Mouse (Mus musculus): ENCODE measurements around the gene Vmac. TPM values are rescaled to one million over a fixed set of nuclear protein-coding genes. Genes with fewer than 3 reads are reported as not detected.

Vmac gene
- polyA plus RNA-seq, 1 experiment = 6.5 TPM

- H3K79me2 ChIP-seq (ENCODE audit: control insufficient read depth, insufficient read depth) = peaks cover 13% of the 10 kb centered on the region
- no peak overlapping the region for H3K4me3 ChIP-seq
- H3K4me2 ChIP-seq (ENCODE audit: low read depth) = no peak overlapping the region
- H3K27me3 ChIP-seq (ENCODE audit: control insufficient read depth, insufficient read depth, insufficient read length) = peaks cover under 1% of the 10 kb centered on the region
- TF ChIP-seq MAX (IDR thresholded peaks at IDR 0.05; ENCODE audit: low read depth) (no peak), MYOG (IDR thresholded peaks at IDR 0.05; ENCODE audit: control insufficient read depth in 1 of 3, insufficient read depth in 1 of 3, insufficient read length in 2 of 3, low read depth in 2 of 3) (no peak), POLR2A (IDR thresholded peaks at IDR 0.05; ENCODE audit: insufficient read length, low read depth) (no peak), SRF (IDR thresholded peaks at IDR 0.05; ENCODE audit: control insufficient read depth, insufficient read length, low read depth) (no peak), TCF12 (IDR thresholded peaks at IDR 0.05; ENCODE audit: insufficient read depth, poor library complexity, severe bottlenecking) (no peak), CEBPB (IDR thresholded peaks at IDR 0.05; ENCODE audit: insufficient read depth, poor library complexity, severe bottlenecking) (no peak), USF1 (IDR thresholded peaks at IDR 0.05; ENCODE audit: low read depth) (no peak), E2F4 (IDR thresholded peaks at IDR 0.05; ENCODE audit: insufficient read depth) (no peak), POLR2AphosphoS2 (IDR thresholded peaks at IDR 0.05; ENCODE audit: insufficient read length, low read depth) (no peak), REST (IDR thresholded peaks at IDR 0.05; ENCODE audit: insufficient read depth, insufficient read length) (no peak), MYOD1 (IDR thresholded peaks at IDR 0.05; ENCODE audit: control insufficient read depth in 1 of 3, insufficient read length in 2 of 3, low read depth in 2 of 3) (no peak)
- H3K36me3 ChIP-seq (ENCODE audit: control insufficient read depth, insufficient read depth) = no peaks in the 10 kb centered on the region
- H3ac ChIP-seq (ENCODE audit: control insufficient read depth, insufficient read length) = no peak overlapping the region
These were observed 5.8 kb upstream of the Vmac start for GRCm38 (mm10) chr17:56723419-56724161.

- Histone ChIP-seq H3K79me2 (ENCODE audit: control insufficient read depth, insufficient read depth) (peaks cover 22% of the 10 kb centered on the region), H3K4me2 (ENCODE audit: low read depth) (no peak overlapping the region), H3K27me3 (ENCODE audit: control insufficient read depth, insufficient read depth, insufficient read length) (no peaks in the 10 kb centered on the region), H3K4me3 (no peak overlapping the region), H3K36me3 (ENCODE audit: control insufficient read depth, insufficient read depth) (no peaks in the 10 kb centered on the region), H3ac (ENCODE audit: control insufficient read depth, insufficient read length) (no peak overlapping the region)
- no peak for TF ChIP-seq POLR2A (IDR thresholded peaks at IDR 0.05; ENCODE audit: insufficient read length, low read depth)
- no peak for TF ChIP-seq TCF12 (IDR thresholded peaks at IDR 0.05; ENCODE audit: insufficient read depth, poor library complexity, severe bottlenecking)
- no peak for TF ChIP-seq POLR2AphosphoS2 (IDR thresholded peaks at IDR 0.05; ENCODE audit: insufficient read length, low read depth)
- no peak for TF ChIP-seq E2F4 (IDR thresholded peaks at IDR 0.05; ENCODE audit: insufficient read depth)
- no peak for TF ChIP-seq REST (IDR thresholded peaks at IDR 0.05; ENCODE audit: insufficient read depth, insufficient read length)
- no peak for TF ChIP-seq TCF3 (IDR thresholded peaks at IDR 0.05; ENCODE audit: insufficient read length, low read depth)
- no peak for TF ChIP-seq CEBPB (IDR thresholded peaks at IDR 0.05; ENCODE audit: insufficient read depth, poor library complexity, severe bottlenecking)
- TF ChIP-seq USF1 (IDR thresholded peaks at IDR 0.05; ENCODE audit: low read depth) = no peak
- TF ChIP-seq MYOG (IDR thresholded peaks at IDR 0.05; ENCODE audit: control insufficient read depth in 1 of 3, insufficient read depth in 1 of 3, insufficient read length in 2 of 3, low read depth in 2 of 3) = no peak
- TF ChIP-seq MYOD1 (IDR thresholded peaks at IDR 0.05; ENCODE audit: control insufficient read depth in 1 of 3, insufficient read length in 2 of 3, low read depth in 2 of 3) = no peak
- TF ChIP-seq MAX (IDR thresholded peaks at IDR 0.05; ENCODE audit: low read depth) = no peak
- TF ChIP-seq SRF (IDR thresholded peaks at IDR 0.05; ENCODE audit: control insufficient read depth, insufficient read length, low read depth) = no peak
These were observed 4.6 kb upstream of the Vmac start for GRCm38 (mm10) chr17:56722441-56722840.

- Histone ChIP-seq H3K79me2 (ENCODE audit: control insufficient read depth, insufficient read depth) (peaks cover 22% of the 10 kb centered on the region), H3ac (ENCODE audit: control insufficient read depth, insufficient read length) (peak overlapping the region; percentile 77), H3K4me2 (ENCODE audit: low read depth) (peak overlapping the region; percentile 89), H3K4me3 (peak overlapping the region; percentile 93), H3K36me3 (ENCODE audit: control insufficient read depth, insufficient read depth) (no peaks in the 10 kb centered on the region), H3K27me3 (ENCODE audit: control insufficient read depth, insufficient read depth, insufficient read length) (no peaks in the 10 kb centered on the region)
- TF ChIP-seq POLR2A (IDR thresholded peaks at IDR 0.05; ENCODE audit: insufficient read length, low read depth) (peak; percentile 74), TCF3 (IDR thresholded peaks at IDR 0.05; ENCODE audit: insufficient read length, low read depth) (no peak), MAX (IDR thresholded peaks at IDR 0.05; ENCODE audit: low read depth) (no peak), POLR2AphosphoS2 (IDR thresholded peaks at IDR 0.05; ENCODE audit: insufficient read length, low read depth) (peak; percentile 63), USF1 (IDR thresholded peaks at IDR 0.05; ENCODE audit: low read depth) (no peak), E2F4 (IDR thresholded peaks at IDR 0.05; ENCODE audit: insufficient read depth) (no peak), MYOD1 (IDR thresholded peaks at IDR 0.05; ENCODE audit: control insufficient read depth in 1 of 3, insufficient read length in 2 of 3, low read depth in 2 of 3) (peak in 1 of 3 experiments; percentile 71), REST (IDR thresholded peaks at IDR 0.05; ENCODE audit: insufficient read depth, insufficient read length) (no peak), SRF (IDR thresholded peaks at IDR 0.05; ENCODE audit: control insufficient read depth, insufficient read length, low read depth) (peak; percentile 44), MYOG (IDR thresholded peaks at IDR 0.05; ENCODE audit: control insufficient read depth in 1 of 3, insufficient read depth in 1 of 3, insufficient read length in 2 of 3, low read depth in 2 of 3) (peak in 1 of 3 experiments; percentile 14), CEBPB (IDR thresholded peaks at IDR 0.05; ENCODE audit: insufficient read depth, poor library complexity, severe bottlenecking) (no peak), TCF12 (IDR thresholded peaks at IDR 0.05; ENCODE audit: insufficient read depth, poor library complexity, severe bottlenecking) (no peak)
These were observed 1.0 kb downstream of the Vmac start for GRCm38 (mm10) chr17:56716655-56717362.

GRCm38 (mm10) chr17:56715914-56716654 lies 1.7 kb downstream of the Vmac start:
- Histone ChIP-seq H3K4me2 (ENCODE audit: low read depth) (peak overlapping the region; percentile 82), H3K79me2 (ENCODE audit: control insufficient read depth, insufficient read depth) (peaks cover 22% of the 10 kb centered on the region), H3K27me3 (ENCODE audit: control insufficient read depth, insufficient read depth, insufficient read length) (no peaks in the 10 kb centered on the region), H3K4me3 (peak overlapping the region; percentile 93), H3K36me3 (ENCODE audit: control insufficient read depth, insufficient read depth) (no peaks in the 10 kb centered on the region), H3ac (ENCODE audit: control insufficient read depth, insufficient read length) (peak overlapping the region; percentile 77)
- TF ChIP-seq USF1 (IDR thresholded peaks at IDR 0.05; ENCODE audit: low read depth) (no peak), REST (IDR thresholded peaks at IDR 0.05; ENCODE audit: insufficient read depth, insufficient read length) (no peak), CEBPB (IDR thresholded peaks at IDR 0.05; ENCODE audit: insufficient read depth, poor library complexity, severe bottlenecking) (no peak), E2F4 (IDR thresholded peaks at IDR 0.05; ENCODE audit: insufficient read depth) (no peak)
